Mouse (Mus musculus) layer of hippocampus, postnatal 14 days (tissue): ENCODE data around the gene Fancg. TPM values are rescaled to one million over a fixed set of nuclear protein-coding genes. Genes with fewer than 3 reads are reported as not detected.

ENCODE experiments used
- DNase-seq, 2 experiments: peaks; one replicate each; pipeline ENCODE4 v3.0.0; 2021 to 2022; ENCODE audit warnings: low spot score in 2 of 2, mixed read lengths in 1 of 2
- long read RNA-seq, 2 experiments: library from polyadenylated mRNA; stranded (forward); transcript quantifications; one replicate each; pipeline ENCODE4 v2.0.0; 2021
- total RNA-seq, 2 experiments: library from RNA; stranded (reverse); gene quantifications; 2 replicates each; pipeline ENCODE4 v1.2.3; 2021

Gene Fancg
- total RNA-seq, result 10 to 100 TPM in 1 of 2 experiments, 1 to 10 TPM in 1; 9.9 to 11.6 TPM
- long read RNA-seq, experiment 1, transcript Fancg-201 (14 exons, 2,771 nt), result major isoform, 9 of 14 reads
- long read RNA-seq, experiment 1, partial matches to known transcripts, result 0 of 14 reads
- long read RNA-seq, experiment 1, other reads (novel, unspliced or antisense), result 5 of 14 reads
- long read RNA-seq, experiment 2, partial matches to known transcripts, result 0 of 9 reads
- long read RNA-seq, experiment 2, other reads (novel, unspliced or antisense), result 6 of 9 reads

DNA sequence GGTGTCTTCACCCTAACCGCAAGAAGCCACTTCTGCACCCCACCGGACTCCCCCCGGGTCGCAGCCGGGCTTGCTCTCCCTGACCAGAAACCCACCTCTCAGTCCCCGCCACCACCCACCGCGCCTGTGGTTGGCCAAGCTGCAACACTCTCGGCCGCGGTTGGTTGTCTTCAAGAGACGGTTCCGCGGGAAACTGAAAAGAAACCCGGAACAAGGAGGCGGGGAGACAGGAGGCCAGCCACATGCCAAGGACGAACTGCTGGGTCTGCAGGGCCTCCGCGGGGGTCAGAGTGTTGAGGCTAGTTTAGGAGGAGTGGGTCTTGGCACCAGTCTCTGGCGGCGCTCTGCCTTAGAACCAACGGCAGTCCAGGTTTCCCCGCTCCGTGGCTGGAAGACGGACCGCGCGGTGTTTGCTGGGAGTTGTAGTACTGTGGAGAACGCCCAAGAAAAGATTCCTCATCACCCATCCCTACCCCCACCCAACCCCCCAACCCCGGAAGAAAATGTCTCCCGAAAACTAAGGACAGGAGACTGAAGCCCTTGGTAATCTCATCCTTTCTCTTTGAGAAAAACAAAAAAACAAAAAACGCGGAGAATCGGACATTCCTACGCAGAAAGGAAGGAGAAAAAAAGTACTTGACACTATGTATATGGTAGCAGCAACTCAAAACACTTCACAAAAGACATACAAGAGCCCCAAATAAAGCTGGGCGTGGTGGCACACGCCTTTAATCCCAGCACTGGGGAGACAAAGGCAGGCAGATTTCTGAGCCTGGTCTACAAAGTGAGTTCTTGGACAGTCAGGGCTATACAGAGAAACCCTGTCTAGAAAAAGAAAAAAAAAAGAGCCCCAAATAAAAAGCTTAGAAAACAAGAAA lies at the start of gene Fancg:
Gene Fancg (minus strand): TSS at position 346 of the 878 bp plus-strand sequence.
- DNase-seq, result peak; percentile 78 to 85

DNA sequence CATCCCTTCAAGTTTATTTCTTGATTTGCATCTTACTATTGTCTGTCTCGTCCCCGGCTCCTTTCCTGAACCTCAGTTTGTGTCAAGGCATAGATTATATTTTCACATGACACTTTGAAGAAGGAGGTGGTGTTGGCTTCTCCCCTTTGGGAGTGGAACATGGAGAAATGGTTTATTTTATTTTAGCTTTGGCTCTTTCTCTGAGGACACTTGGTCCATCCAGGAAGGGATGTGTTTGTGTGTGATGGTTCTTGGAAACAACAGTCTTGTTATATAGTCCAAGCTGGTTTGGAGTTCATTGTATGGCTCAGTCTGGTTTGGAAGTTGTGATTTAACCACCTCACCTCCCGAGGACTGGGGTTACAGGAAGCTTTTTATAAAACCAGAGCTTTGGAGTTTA lies 49.4 kb upstream of the Fancg start:
- DNase-seq, result no peak

DNA sequence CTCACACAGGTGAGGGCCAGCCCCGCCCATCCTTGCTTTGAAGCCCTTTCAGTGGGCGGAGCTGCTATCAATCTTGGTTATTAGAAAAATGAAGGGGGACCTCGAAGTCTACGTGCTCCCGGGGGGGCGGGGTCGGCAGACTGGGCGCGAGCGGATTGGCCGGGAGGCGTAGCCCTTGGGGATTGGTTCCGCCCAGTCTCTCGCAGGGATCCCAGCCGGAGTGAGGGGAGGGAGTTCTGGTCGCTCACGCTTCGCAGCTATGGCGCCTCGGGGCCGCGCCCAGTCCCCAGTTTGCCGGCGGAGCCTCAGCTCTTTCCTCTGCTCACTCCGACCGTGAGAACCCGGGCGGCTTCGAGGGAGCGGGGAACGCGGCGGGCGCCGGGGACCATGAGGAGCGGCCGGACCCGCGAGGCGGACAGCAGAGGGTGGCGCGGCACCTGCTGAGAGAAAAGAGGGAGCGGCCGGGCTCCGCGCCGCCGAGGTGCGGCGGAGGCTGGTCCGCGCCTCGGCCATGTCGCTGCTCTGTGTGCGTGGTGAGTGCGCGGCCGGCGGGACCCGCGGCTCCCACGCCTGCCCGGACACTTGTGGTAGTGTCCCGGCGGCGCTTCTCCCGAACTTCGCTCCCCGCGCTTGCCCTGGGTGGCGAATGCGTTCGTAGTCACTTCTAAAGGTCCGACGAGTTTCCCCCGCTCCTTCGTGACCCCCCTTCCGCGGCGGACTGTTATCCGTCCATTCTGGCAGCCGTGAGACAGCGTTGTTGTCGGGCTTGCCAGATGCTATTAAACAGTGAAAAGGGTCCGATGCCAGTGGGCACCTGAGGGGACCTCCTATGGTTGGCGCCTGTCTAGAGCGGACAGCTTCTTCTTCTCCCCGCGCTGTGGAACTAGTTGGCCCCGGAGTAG lies 48.7 kb upstream of the Fancg start, which contains the start of gene Unc13b:
Gene Unc13b (plus strand): TSS at position 201 of the 902 bp plus-strand sequence.
- DNase-seq, result peak; percentile 87 to 94

DNA sequence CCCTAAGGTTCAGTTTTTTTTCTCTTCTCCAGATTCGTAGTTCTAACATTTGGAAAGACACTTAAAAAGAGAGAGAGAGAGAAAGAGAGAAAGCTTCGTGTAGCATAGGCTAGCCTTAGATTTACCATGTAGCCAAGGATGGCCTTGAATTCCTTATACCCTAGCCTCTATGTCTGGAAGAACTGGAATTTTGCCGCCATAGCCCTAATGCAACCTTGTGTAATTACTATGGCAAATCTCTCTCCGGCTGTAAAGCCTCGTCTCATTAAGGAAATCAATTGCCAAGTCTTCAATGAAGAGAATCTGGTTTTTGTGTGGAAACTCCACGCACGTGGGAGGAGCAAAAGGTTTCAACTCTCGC lies 48.1 kb upstream of the Fancg start:
- DNase-seq, result no peak

DNA sequence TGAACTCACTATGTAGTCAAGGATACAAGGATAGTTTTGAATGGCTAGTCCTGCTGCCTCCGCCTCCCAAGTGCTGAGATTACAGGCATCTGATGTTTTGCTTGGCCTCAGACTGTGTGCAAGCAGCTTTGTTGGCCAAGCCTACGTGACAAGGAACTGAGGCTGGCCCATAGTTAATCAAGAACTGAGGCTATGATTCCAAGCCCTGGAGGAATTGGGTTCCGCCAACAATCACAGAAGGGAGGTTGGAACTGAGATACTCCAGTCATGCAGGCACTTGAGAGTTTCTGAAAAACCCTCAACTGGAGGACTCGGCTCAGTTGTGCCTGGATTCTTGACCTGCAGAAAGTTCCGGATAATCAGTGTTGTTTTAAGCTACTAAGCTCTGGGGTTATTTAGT lies 47.3 kb upstream of the Fancg start:
- DNase-seq, result no peak

DNA sequence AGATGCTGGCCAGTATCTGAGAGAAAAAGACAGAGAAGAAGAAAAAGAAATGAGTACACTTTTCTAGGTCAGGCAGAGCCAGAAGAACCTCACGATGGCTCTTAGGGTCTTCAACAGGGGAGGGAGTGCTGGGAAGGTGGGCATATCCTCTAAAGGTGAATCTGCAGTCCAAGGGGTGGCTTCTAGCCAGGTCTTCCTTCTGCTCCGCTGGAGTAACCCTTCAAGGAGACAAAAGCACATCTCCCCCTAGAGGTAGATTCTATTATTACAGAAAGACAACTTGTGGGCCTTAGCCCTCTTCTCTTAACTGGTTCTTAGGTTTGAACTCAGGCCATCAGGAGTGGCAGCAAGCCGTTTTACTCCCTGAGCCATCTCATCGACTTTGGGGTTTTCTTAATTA lies 42.3 kb upstream of the Fancg start:
- no peak for DNase-seq

DNA sequence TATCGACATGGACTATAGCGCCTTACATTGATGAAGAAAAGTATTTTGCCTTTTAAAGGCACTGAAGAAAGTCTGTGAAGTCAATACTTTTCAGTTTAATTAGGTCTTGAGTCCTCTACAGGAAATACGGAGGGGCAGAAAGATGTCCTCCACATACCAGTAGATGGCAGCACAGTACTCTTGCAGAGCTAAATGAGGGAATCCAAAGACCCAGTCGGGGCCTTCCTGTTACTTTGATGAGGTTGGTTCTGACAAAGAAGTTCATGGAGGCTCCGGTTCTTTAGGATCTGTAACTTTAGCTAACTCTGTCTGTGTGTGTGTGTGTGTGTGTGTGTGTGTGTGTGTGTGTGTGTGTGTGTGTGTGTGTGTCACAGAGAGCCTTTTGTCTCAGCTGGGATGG lies 36.9 kb upstream of the Fancg start:
- DNase-seq, result peak; percentile 70 to 92

DNA sequence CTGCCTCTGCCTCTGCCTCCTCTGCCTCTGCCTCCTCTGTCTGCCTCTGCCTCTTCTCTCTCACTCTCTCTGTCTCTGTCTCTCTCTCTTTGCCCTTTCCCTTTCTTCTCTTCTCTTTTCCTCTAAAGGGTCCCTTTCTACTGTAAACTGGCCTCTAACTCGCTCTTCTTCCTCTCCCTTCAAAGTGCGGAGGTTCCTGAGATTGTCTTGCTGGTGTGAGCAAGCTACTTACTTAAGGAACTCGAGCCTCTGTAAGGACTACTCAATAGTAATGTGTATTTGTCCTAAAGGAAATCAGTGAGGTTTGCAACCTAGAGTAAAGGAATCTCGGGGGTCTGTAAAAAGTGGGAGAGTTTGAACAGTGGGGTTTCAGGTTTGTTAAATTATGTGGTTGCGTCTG lies 36.3 kb upstream of the Fancg start:
- no peak for DNase-seq

DNA sequence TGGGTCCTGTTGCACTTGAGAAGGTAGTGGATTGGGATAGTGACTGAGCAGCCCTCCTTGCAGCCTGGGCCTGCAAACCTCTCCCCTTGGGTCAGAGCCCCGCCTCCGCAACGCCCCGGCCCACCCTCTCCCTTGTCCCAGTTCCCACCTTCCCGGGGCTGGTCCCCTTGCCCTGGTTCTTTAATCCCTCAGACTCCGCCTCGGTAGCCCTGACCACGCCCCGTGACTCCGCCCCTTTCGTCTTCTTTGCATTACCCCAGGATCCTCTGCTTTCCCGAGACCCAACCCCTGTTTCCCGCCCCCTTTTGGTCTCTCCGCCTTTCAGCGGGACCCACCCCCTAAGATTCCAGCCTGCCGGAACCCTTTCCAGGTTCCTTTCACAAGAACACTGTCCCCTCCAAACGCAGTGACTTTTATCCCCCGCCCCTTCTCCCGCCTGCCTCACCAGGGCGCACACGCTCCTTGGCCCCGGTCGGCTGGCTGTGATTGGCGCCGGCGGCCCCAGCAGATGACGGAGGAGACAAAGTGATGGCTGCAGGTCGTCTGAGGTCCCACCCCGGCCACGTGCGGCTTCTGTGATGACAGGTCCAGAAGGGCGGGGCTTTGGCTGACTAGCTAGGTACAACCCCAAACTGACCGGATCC lies 35.5 kb upstream of the Fancg start, which contains the start of gene Fam214b:
Gene Fam214b (minus strand): TSS at position 562 of the 644 bp plus-strand sequence.
- DNase-seq, result peak; percentile 91 to 98

DNA sequence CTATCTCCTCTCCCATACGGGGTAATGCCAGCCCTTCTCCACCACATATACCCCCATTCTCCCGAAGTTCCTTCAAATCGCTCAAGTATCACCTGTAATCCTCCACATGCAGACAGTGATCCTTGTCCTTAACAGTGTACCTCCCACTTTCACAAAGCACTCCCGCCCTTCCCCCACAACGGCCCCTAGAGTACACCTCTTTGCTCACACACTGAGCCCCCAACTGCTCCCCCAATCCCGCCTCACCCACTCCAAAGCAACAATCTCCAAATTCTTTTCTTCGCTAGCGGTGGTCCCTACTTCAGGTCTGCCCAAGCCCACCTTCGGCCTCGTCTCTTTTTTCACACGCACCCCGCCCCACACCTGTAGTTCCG lies 35.0 kb upstream of the Fancg start:
- no peak for DNase-seq

DNA sequence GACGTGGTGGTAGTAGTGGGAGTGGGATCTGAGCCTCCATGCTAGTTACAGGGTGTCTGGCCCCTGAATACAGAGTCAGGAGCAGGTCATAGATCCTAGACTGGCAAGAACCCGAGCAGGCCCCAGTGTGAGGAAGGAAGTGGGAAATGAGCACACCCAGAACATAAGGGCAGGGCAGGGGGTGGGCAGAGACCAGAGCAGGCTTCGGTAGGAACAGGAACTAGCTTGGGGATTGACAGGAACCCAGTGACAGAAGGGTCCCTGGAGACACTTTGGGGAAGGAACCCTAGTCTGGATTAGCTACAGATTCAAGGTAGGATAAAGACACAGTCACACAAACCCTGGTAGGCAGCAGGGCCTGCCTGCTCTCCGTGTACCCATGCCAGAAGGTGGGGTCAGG lies 34.4 kb upstream of the Fancg start:
- no peak for DNase-seq

DNA sequence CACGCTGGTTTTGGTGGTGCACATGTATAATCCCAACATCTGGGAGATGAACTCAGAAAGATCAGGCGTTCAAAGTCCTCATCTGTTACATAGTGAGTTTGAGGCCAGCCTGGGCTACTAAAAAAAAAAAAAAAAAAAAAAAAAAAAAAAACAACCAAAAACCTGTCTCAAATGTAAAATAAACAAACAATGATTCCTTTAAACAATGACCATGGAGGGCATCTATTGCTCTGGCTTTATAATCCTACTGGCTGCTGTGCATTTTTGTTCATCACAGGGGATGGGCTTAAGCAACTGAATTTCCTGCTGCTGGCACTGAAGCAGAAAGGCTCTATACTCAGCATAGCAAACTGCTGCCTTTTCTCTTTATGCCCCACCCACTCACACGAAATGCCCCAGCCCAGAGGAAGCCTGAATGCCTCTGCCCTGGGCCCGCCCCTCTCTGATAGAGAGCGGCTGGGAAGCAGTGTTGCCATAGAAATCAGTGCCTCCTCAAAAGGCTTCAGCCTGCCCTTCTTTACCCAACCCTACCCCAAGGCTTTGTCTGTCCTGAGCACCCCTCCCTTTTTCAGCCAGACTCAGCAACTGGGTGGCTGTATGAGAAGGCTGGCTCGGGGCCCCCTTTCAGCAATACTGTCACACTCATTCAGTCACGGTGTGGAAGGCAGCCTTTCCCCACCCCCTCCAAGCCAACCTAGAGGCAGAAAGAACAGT lies 33.5 kb upstream of the Fancg start:
- peak; percentile 45 to 64 for DNase-seq

DNA sequence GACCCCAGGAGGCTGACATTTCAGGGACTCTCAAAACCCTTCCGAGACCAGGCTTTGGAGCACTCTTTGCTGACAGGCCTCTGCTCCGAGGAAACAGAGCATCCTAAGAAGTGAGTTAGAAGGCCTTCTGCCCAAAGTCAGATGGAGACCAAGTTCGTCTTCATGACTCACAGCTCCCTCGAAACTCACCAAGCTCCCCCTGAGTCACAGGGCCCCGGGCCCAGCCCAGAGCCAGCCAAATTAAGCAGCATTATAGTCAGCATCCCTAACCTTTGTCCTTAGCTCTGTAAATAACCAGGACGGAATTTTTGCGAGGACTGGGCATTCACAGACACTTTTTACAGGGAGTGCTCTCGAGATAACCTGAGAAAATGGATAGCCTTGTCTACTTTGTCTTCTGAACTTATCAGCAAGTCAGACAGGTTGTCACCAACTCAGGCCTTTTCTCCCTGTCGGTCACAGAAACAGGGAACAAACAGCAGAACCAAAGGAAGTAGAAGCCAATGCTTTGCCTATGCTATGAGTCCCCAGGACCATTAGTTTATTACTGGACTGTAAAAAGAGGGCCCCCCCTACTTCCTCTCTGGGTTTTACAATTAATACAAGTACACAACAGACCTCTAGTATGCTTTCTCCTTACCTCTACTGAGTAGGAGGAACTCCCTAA lies 30.7 kb upstream of the Fancg start:
- no peak for DNase-seq

DNA sequence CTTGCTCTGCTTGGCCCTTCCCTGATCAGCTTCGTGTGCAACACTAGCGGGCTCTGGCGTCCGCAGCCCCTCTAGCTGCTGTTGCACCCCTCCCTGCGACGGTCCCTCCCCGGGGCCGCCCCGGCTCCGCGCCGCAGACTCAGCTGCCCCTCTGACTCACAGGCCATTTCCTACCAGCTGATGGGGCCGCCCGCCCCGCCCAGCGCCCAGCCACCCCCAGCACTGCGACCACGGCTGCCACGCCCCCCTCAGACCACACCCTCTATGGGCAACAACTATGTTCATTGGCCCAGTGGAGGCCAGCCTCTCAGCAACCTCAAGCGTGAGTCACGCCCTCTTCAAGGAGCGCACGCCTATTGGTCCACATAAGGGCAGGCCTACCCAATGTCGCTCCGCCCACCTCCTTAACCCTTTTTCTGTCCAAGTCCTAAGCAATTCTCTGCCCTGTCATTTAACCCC lies 29.8 kb upstream of the Fancg start:
- peak; percentile 89 to 97 for DNase-seq

DNA sequence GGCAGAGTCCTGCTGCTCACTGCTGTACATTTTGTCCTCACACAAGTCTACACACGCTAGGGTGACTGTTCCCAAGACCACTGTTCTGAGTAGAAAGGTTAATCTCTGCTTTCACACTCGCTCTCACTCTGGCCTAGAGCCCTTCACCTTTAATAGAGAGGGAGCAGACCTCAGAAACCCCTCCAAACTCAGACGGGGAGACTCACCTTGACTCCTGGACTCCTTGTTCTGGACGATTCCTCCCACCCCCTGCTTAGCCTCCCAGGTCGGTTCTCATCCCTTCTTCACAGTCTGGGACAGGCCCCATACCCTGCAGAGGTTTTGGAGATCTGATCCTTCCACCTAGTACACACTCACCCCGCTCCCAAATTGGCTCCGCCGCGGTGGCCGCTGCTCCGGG lies 29.3 kb upstream of the Fancg start:
- DNase-seq, result no peak

DNA sequence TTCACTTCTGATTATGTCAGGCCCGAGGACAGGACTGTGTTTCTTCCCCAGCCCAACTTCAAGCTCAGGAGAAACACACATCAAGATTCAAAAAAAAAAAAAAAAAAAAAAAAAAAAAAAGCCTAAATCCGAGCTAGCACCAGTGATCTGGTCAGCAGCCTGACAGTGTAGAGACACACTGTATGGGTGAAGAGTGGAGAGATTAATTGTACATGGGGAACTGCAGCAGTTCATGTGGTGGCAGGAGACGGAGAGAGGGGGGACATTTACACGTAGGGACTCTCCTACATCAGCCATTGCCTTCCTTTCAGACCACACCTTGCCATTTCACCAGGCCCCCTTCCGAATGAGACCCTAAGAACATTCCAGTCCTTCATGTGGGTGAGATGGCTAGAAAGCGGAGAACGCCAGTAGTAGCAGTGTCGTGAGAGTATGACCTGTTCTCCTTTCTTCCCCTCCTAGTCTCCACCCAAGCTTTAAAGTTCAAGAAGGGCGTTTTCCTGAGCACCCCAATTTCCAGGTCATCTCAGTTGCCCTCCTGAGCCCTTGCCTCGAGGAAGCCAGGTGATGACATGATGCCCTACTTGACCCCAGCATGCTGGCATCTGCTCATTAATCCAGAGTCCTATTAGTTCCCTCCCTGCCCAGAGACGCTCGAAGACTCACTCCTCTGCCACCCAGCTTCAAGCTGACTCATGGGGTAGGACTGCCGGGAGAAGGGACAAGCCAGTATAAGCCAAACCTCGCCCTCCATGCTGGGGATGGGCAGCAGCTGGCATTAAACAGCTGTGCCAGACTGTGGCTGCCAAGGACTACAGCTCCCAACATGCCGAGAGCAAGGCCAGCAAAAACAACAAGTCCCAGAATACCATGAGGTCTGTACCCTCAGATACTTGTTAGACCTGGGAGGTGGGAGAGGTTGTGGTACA lies 28.5 kb upstream of the Fancg start:
- DNase-seq, result peak; percentile 45 to 63

DNA sequence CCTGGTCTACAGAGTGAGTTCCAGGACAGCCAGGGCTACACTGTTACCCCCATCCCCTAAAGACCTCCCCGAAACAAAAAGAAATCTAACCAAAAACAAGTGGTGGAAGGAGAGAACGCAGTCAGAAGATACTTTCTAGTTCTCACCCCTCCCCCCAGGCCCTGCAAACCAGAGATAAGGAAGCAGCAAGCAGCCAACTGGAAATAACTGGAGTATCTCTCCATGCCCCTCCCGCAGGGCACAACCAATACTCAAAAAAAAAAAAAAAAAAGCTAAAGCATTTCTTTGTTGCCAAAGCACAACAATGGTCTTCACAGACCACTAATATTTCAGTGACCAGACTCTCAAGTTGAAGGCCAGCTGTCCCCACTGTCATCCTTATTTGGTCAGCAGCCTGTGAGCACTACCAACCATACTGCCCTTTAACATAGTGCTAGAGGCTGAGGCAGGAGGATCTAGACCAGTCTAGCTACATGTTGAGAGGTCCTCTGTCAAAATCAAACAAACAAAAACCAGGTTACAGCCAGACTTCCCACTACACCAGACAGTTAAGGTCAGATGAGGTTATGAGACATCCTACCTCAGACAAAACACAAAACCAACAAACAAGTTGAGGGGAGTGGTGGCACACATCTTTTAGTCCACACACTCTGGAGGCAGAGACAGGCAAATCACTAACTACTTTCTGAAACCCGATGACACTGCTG lies 27.7 kb upstream of the Fancg start:
- no peak for DNase-seq

DNA sequence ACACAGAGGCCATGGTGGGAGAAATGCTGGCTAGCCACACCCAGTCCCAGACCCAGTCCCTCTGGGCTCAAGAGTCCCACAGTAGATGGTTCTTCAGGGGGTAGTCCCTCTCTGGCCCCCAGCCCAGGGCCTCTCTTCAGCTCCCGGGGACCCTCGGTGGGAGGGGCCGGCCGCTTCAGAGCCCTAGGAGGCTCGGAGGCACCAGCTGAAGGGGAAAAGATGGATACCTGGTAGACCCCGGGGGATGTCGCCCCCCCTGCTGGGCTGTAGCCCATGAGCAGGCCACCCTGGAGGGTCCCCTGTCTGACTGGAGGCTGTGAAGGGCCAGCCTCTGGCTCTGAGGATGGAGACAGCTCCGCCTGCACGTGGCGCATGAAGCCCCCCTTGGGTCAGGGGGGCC lies 26.1 kb upstream of the Fancg start:
- DNase-seq, result no peak
